In the genomic region with DNA sequence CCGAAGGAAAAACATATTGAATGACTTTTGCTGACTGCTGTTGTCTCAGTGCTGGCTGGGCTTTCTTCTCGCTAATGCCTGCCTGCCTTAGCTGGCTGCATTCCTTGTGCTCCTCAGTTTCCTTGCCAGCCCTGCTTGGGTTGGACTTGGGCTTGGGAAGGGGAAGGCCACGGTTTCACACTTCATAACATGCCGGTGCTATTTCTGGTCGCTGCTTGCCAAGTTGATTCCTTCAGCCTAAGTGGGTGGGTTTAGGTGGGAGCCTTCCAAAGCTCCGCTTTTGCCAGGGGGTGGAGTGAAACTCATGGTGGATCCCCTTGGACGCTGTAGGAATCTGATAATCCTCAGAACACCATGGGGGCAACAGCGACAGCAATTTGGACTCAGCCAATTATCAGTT, we compare ENCODE assay signal across 11 mouse cellular contexts. TPM values are rescaled to one million over a fixed set of nuclear protein-coding genes. Genes with fewer than 3 reads are reported as not detected.
DNase-seq lines count a peak whose midpoint lies in the region; ATAC-seq and TF ChIP-seq lines count a peak whose summit lies in the region.
"Had no signal": no experiment of that assay in that cellular context is flagged by ENCODE, and none has a peak within 500 bp of the region (broad histone marks: within the 10 kb centered on the region; RNA-seq: fewer than 3 reads in every experiment).

No protein-coding gene starts in this region.

- peaks cover 11% of the 10 kb centered on the region; the same call in 1 of the 2 replicates for H3K4me1 ChIP-seq in heart, embryonic 11.5 days (ENCODE audit: control insufficient read depth, insufficient read depth, low read length)
- peaks cover 2% of the 10 kb centered on the region; the same call in 1 of the 2 replicates for H3K4me1 ChIP-seq in heart, adult 2 months (ENCODE audit: control insufficient read depth, insufficient read depth, low read length)
- peaks cover 40% of the 10 kb centered on the region for H3K4me1 ChIP-seq in lung, embryonic 16.5 days (replicated peaks; ENCODE audit: control insufficient read depth, insufficient read depth, low read length)

- no peak for TF ChIP-seq CTCF in brain, embryonic 14.5 days (IDR thresholded peaks at IDR 0.05; ENCODE audit: borderline replicate concordance, extremely low read depth, insufficient read depth, insufficient read length)
- no peak for TF ChIP-seq CTCF in heart, adult 2 months (IDR thresholded peaks at IDR 0.05)

- no peaks in the 10 kb centered on the region for H3K79me2 ChIP-seq in heart, adult 2 months (replicated peaks; ENCODE audit: control insufficient read depth, insufficient read depth, low read length)

- intact Hi-C loops in heart, adult 2 months (cut with DNase I): no loop called here

- H3K27ac ChIP-seq in heart, embryonic 11.5 days (ENCODE audit: low read depth, low read length): no peak overlapping the region
- H3K27ac ChIP-seq in heart, adult 2 months: no peak overlapping the region
- peak overlapping the region; percentile 31 for H3K27ac ChIP-seq in lung, embryonic 16.5 days (ENCODE audit: low read length)
- H3K27ac ChIP-seq: hindbrain, embryonic 13.5 days; macrophage had no signal

- no peak for ATAC-seq in heart, embryonic 11.5 days (replicated peaks; ENCODE audit: insufficient number of reproducible peaks, low FRiP score, low TSS enrichment)
- ATAC-seq in lung, embryonic 16.5 days (ENCODE audit: low read depth): peak; percentile 75

- H3K27me3 ChIP-seq in heart, embryonic 11.5 days (ENCODE audit: control insufficient read depth, insufficient read depth, low read length): no peaks in the 10 kb centered on the region
- H3K27me3 ChIP-seq in heart, adult 2 months (ENCODE audit: control insufficient read depth, insufficient read depth, low read length): no peaks in the 10 kb centered on the region; the same call in 1 of the 2 replicates
- no peaks in the 10 kb centered on the region for H3K27me3 ChIP-seq in lung, embryonic 16.5 days (ENCODE audit: control insufficient read depth, insufficient read depth, low read depth, low read length)
- H3K27me3 ChIP-seq: hindbrain, embryonic 13.5 days had no signal

- H3K36me3 ChIP-seq in heart, embryonic 11.5 days (ENCODE audit: control insufficient read depth, insufficient read depth, low read length): no peaks in the 10 kb centered on the region
- H3K36me3 ChIP-seq in heart, adult 2 months (ENCODE audit: control insufficient read depth, insufficient read depth, low read length): no peaks in the 10 kb centered on the region
- no peaks in the 10 kb centered on the region for H3K36me3 ChIP-seq in lung, embryonic 16.5 days (ENCODE audit: control insufficient read depth, insufficient read depth, low read length)
- H3K36me3 ChIP-seq: hindbrain, embryonic 13.5 days had no signal

- no peak overlapping the region for H3K9ac ChIP-seq in heart, embryonic 11.5 days (ENCODE audit: low read depth, low read length)
- no peak overlapping the region for H3K9ac ChIP-seq in heart, adult 2 months (ENCODE audit: low read depth, low read length)
- H3K9ac ChIP-seq in lung, embryonic 16.5 days (ENCODE audit: low read length): no peak overlapping the region
- H3K9ac ChIP-seq: hindbrain, embryonic 13.5 days had no signal

- no peak overlapping the region for H3K4me2 ChIP-seq in heart, embryonic 11.5 days
- peak overlapping the region; percentile 24 for H3K4me2 ChIP-seq in lung, embryonic 16.5 days (ENCODE audit: low read depth, low read length)

- TF ChIP-seq EP300 in heart, adult 2 months (IDR thresholded peaks at IDR 0.05; ENCODE audit: insufficient read depth, low read depth, low read length): no peak

- peak; percentile 42 to 45 for DNase-seq in heart, adult 18-20 months
- DNase-seq in brain, embryonic 14.5 days (ENCODE audit: low read depth): peak; percentile 67
- peak; percentile 33 to 41 for DNase-seq in heart, adult 2 months
- DNase-seq in spleen, postnatal 36 days (ENCODE audit: low spot score in 2 of 2): no peak
- no peak for DNase-seq in frontal cortex, postnatal 25 days (ENCODE audit: low spot score in 2 of 2)
- DNase-seq in right cerebral cortex, adult 18-20 months: no peak

- no peak for TF ChIP-seq POLR2A in brain, embryonic 14.5 days (IDR thresholded peaks at IDR 0.05; ENCODE audit: borderline replicate concordance, extremely low read depth, insufficient read depth, insufficient read length, poor library complexity, severe bottlenecking)
- TF ChIP-seq POLR2A in heart, adult 2 months (IDR thresholded peaks at IDR 0.05; ENCODE audit: insufficient read depth, low read depth, low read length): no peak

- no peaks in the 10 kb centered on the region for H3K9me3 ChIP-seq in heart, embryonic 11.5 days (replicated peaks; ENCODE audit: control insufficient read depth, low read length)
- H3K9me3 ChIP-seq in lung, embryonic 16.5 days (ENCODE audit: control insufficient read depth, low read length): no peaks in the 10 kb centered on the region
- H3K9me3 ChIP-seq: hindbrain, embryonic 13.5 days had no signal

- WGBS in heart, embryonic 11.5 days (ENCODE audit: insufficient replicate concordance): 46% methylated on average over 8 of the region's 8 CpGs
- 41% methylated on average over 8 of the region's 8 CpGs for WGBS in heart, adult 2 months
- WGBS in lung, embryonic 16.5 days: 22% methylated on average over 8 of the region's 8 CpGs

- no peak overlapping the region for H3K4me3 ChIP-seq in heart, embryonic 11.5 days (ENCODE audit: low read depth, low read length)
- H3K4me3 ChIP-seq in heart, adult 2 months: no peak overlapping the region
- H3K4me3 ChIP-seq in lung, embryonic 16.5 days (ENCODE audit: low read length): no peak overlapping the region
- H3K4me3 ChIP-seq: hindbrain, embryonic 13.5 days had no signal

RNA-seq across cellular contexts. Expression of gene Cachd1, which starts 5.9 kb away (rescaled TPM):
- 1 to 10 TPM; 2.9 to 4.3 TPM for total RNA-seq in heart, adult 18-20 months (2021)
- 9.3 and 16.3 TPM in 2 replicates for polyA plus RNA-seq in heart, embryonic 11.5 days (2014; fragmentation: Nextera tagmentation; extraction: Ambion mirVana)
- 111 and 150 TPM in 2 replicates for polyA plus RNA-seq in brain, embryonic 14.5 days (2012; rRNA removed)
- total RNA-seq in heart, adult 2 months (2021): 1 to 10 TPM; 2.0 to 3.5 TPM
- 5.1 and 6.1 TPM in 2 replicates for polyA plus RNA-seq in heart, adult 2 months (2012; rRNA removed)
- 9.0 and 10.5 TPM in 2 replicates for polyA plus RNA-seq in lung, embryonic 16.5 days (2015; fragmentation: Nextera tagmentation; extraction: Ambion mirVana)
- total RNA-seq: neutrophil, adult 5-6 weeks had no signal
- polyA plus RNA-seq: macrophage had no signal

Comparison
In these comparisons a context has a peak if more than half of its experiments do, and no peak if none do; other contexts are left out.
1. DNase-seq: peak in heart, adult 18-20 months (2 of 2), brain, embryonic 14.5 days (single experiment) and heart, adult 2 months (2 of 2); none in spleen, postnatal 36 days (0 of 2), frontal cortex, postnatal 25 days (0 of 2) and right cerebral cortex, adult 18-20 months (single experiment).